Mouse (Mus musculus): Measurements from ENCODE around the gene Pam. TPM values are rescaled to one million over a fixed set of nuclear protein-coding genes. Genes with fewer than 3 reads are reported as not detected.

Pam gene
- 77.3 and 83.8 TPM in 2 replicates for polyA plus RNA-seq (2014; fragmentation: Nextera tagmentation; extraction: Ambion mirVana)

DNA sequence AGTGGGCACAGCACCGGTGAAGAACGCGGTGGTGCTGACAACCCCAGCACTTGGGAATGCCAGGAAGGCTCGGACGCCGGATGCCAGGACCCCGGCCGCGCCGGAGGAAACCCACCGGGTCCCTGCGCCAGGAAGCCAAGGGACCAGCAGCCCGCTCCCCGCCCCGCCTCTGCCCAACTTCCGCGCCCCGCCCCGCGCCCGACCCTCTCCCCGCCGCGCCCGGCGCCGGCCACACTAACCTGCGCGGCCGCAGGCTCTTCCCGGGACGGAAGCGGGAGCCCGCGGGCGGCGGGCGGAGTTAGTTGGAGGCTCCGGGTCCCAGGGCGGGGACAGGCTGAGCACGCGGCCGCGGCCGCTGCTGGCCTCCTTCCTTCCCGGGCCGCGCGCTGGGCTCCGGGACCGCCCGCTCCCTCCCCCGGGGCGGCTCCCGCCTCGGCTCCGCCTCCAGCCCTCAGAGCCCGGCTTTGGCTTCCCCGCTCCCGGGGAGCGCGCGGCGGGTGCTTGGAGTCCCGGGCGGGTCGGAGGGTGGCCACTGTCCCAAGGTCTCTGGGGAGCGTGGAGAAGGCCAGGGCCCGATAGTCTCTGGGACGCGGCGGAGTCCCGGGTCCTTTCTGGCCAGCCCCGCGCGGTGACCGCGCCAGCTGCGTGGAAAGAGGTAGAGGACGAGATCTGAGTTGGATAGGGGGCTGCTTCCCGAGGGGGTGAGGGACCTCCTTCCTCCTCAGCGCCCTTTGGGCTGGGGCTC, at the start of gene Pam:
Gene Pam, minus strand, starts transcription at position 401 of the 745 bp plus-strand sequence.
- peak within 1 kb of the TSS; percentile 80 for H3K4me3 ChIP-seq (ENCODE audit: low read depth, low read length)
- H3K4me2 ChIP-seq (replicated peaks; ENCODE audit: low read depth, low read length) = peak within 1 kb of the TSS; percentile 64
- H3K27me3 ChIP-seq (ENCODE audit: control insufficient read depth, insufficient read depth, low read length) = no peaks in the 10 kb centered on the region
- peak within 1 kb of the TSS; percentile 85 for H3K27ac ChIP-seq (ENCODE audit: low read length)
- 0 out of 2 replicates have a peak, but pooled peaks cover 2% of the 10 kb centered on the region for H3K4me1 ChIP-seq (ENCODE audit: control insufficient read depth, insufficient read depth, low read length)
- WGBS = under 1% methylated on average over 59 of the region's 82 CpGs
- no peaks in the 10 kb centered on the region for H3K36me3 ChIP-seq (ENCODE audit: control insufficient read depth, insufficient read depth, low read length)
- ATAC-seq (ENCODE audit: insufficient number of reproducible peaks, insufficient read depth, low FRiP score, low read depth) = peak; percentile 96
- H3K9me3 ChIP-seq (ENCODE audit: control insufficient read depth, low read depth, low read length) = no peaks in the 10 kb centered on the region
- peak within 1 kb of the TSS; percentile 65 for H3K9ac ChIP-seq (replicated peaks; ENCODE audit: low read depth, low read length)

DNA sequence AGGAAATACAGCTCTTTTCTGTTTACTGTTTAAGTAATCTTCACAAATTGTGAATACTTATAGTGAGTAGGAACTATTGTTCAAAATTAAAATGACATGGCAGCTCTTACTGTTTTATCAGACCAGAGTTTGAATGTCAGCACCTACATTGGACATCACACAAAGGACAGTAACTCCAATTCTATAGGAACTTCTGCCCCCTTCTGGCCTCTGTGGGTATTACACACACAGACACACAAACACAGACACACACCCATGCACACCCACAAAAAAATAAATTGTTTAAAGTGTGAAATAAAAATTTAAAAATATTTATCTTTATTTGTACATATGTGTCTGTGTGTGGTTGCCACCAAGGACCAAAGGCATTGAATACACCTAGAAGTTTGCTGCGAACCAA, 49.4 kb upstream of the Pam start:
- no peaks in the 10 kb centered on the region for H3K27me3 ChIP-seq (ENCODE audit: control insufficient read depth, insufficient read depth, low read length)
- ATAC-seq (ENCODE audit: insufficient number of reproducible peaks, insufficient read depth, low FRiP score, low read depth) = no peak
- H3K9me3 ChIP-seq (ENCODE audit: control insufficient read depth, low read depth, low read length) = no peaks in the 10 kb centered on the region
- H3K27ac ChIP-seq (ENCODE audit: low read length) = no peak overlapping the region
- H3K4me2 ChIP-seq (replicated peaks; ENCODE audit: low read depth, low read length) = no peak overlapping the region
- no peaks in the 10 kb centered on the region for H3K36me3 ChIP-seq (ENCODE audit: control insufficient read depth, insufficient read depth, low read length)
- 97% methylated on average over 1 of the region's 1 CpGs for whole genome bisulfite sequencing
- no peaks in the 10 kb centered on the region for H3K4me1 ChIP-seq (ENCODE audit: control insufficient read depth, insufficient read depth, low read length)
- H3K9ac ChIP-seq (replicated peaks; ENCODE audit: low read depth, low read length) = no peak overlapping the region
- H3K4me3 ChIP-seq (ENCODE audit: low read depth, low read length) = no peak overlapping the region

DNA sequence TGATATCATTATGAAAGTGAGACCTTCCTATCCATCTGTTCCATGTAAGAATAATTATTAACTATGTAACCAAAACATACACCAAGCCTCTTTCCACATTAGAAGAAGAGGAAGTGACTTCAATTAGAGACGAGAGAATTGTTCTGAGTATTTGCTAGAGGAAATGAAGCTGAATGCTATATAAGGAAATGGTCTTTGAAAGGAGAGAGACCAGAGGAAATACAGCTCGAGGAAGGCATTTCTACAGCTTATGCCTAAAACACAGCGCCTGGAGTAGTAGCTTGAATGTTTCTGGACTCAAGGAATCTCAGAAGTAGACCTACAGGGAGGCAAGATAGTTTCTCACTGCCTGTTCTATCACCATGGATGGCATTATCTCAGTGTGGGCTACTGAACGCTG, 35.8 kb upstream of the Pam start:
- no peak overlapping the region for H3K9ac ChIP-seq (replicated peaks; ENCODE audit: low read depth, low read length)
- no peak overlapping the region for H3K4me2 ChIP-seq (replicated peaks; ENCODE audit: low read depth, low read length)
- no peaks in the 10 kb centered on the region for H3K9me3 ChIP-seq (ENCODE audit: control insufficient read depth, low read depth, low read length)
- ATAC-seq (ENCODE audit: insufficient number of reproducible peaks, insufficient read depth, low FRiP score, low read depth) = no peak
- no peaks in the 10 kb centered on the region for H3K27me3 ChIP-seq (ENCODE audit: control insufficient read depth, insufficient read depth, low read length)
- no peak overlapping the region for H3K4me3 ChIP-seq (ENCODE audit: low read depth, low read length)
- H3K36me3 ChIP-seq (ENCODE audit: control insufficient read depth, insufficient read depth, low read length) = no peaks in the 10 kb centered on the region
- H3K4me1 ChIP-seq (ENCODE audit: control insufficient read depth, insufficient read depth, low read length) = no peaks in the 10 kb centered on the region
- 58% methylated on average over 4 of the region's 4 CpGs for WGBS
- H3K27ac ChIP-seq (ENCODE audit: low read length) = no peak overlapping the region

DNA sequence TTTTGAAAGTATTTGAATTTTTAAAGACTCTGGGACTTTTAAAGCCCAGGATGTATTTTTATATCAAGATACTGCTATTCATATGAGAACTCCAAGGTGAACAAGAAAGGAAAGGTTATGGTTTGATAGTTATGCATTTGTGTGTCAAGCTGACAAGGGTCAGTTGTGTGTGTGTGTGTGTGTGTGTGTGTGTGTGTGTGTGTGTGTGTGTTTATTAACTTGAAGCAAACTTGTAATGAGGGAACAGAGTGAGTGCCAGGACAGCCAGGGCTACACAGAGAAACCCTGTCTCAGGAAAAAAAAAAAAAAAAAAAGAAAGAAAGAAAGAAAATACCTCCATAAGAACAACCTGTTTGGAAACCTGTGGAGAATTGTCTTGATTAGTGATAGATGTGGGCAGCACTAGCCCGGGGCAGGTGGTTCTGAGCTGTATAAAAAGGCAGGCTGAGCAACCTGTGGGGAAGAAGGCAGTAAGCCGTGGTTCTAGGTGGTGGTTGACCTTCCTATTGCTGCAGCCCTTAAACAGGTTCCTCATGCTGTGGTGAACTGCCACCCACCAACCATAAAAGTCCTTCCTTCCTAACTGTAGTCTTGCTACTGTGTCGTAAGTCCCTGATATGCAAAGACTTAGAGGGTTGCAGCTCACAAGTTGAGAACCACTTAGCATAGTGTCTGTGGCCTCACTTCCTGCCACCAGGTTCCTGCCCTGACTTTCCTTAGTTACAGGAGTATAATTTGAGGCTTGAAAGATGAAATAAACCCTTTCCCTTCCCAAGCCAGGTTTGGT, 34.3 kb upstream of the Pam start:
- H3K4me1 ChIP-seq (ENCODE audit: control insufficient read depth, insufficient read depth, low read length) = no peaks in the 10 kb centered on the region
- H3K9me3 ChIP-seq (ENCODE audit: control insufficient read depth, low read depth, low read length) = no peaks in the 10 kb centered on the region
- no peaks in the 10 kb centered on the region for H3K27me3 ChIP-seq (ENCODE audit: control insufficient read depth, insufficient read depth, low read length)
- no peak for ATAC-seq (ENCODE audit: insufficient number of reproducible peaks, insufficient read depth, low FRiP score, low read depth)
- no peak overlapping the region for H3K9ac ChIP-seq (replicated peaks; ENCODE audit: low read depth, low read length)
- H3K4me3 ChIP-seq (ENCODE audit: low read depth, low read length) = no peak overlapping the region
- no peak overlapping the region for H3K4me2 ChIP-seq (replicated peaks; ENCODE audit: low read depth, low read length)
- no peak overlapping the region for H3K27ac ChIP-seq (ENCODE audit: low read length)
- H3K36me3 ChIP-seq (ENCODE audit: control insufficient read depth, insufficient read depth, low read length) = no peaks in the 10 kb centered on the region
- WGBS = 78% methylated on average over 3 of the region's 3 CpGs

DNA sequence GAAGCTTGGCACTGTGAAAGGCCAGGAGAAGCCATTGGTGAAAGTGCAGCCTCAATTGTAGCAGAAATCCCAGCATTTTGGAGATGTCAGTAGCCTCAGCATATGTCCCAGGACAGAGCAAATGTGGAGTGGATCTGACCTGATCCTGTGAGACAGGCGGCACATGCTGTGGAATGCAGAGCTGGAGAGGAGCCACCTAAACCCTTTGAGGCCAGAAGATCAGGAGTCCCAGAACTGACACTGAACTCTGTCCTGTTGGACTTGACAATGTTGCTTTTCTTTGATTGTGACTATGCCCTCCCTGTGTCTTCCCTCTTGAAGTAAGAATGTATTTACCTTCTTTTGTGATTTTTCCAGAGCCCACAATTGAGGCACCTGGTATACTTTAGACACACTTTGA, 33.7 kb upstream of the Pam start:
- H3K4me1 ChIP-seq (ENCODE audit: control insufficient read depth, insufficient read depth, low read length) = no peaks in the 10 kb centered on the region
- WGBS = 75% methylated on average over 1 of the region's 1 CpGs
- no peaks in the 10 kb centered on the region for H3K36me3 ChIP-seq (ENCODE audit: control insufficient read depth, insufficient read depth, low read length)
- H3K27me3 ChIP-seq (ENCODE audit: control insufficient read depth, insufficient read depth, low read length) = no peaks in the 10 kb centered on the region
- no peak overlapping the region for H3K27ac ChIP-seq (ENCODE audit: low read length)
- H3K9ac ChIP-seq (replicated peaks; ENCODE audit: low read depth, low read length) = no peak overlapping the region
- no peak for ATAC-seq (ENCODE audit: insufficient number of reproducible peaks, insufficient read depth, low FRiP score, low read depth)
- H3K4me3 ChIP-seq (ENCODE audit: low read depth, low read length) = no peak overlapping the region
- H3K4me2 ChIP-seq (replicated peaks; ENCODE audit: low read depth, low read length) = no peak overlapping the region
- H3K9me3 ChIP-seq (ENCODE audit: control insufficient read depth, low read depth, low read length) = no peaks in the 10 kb centered on the region

DNA sequence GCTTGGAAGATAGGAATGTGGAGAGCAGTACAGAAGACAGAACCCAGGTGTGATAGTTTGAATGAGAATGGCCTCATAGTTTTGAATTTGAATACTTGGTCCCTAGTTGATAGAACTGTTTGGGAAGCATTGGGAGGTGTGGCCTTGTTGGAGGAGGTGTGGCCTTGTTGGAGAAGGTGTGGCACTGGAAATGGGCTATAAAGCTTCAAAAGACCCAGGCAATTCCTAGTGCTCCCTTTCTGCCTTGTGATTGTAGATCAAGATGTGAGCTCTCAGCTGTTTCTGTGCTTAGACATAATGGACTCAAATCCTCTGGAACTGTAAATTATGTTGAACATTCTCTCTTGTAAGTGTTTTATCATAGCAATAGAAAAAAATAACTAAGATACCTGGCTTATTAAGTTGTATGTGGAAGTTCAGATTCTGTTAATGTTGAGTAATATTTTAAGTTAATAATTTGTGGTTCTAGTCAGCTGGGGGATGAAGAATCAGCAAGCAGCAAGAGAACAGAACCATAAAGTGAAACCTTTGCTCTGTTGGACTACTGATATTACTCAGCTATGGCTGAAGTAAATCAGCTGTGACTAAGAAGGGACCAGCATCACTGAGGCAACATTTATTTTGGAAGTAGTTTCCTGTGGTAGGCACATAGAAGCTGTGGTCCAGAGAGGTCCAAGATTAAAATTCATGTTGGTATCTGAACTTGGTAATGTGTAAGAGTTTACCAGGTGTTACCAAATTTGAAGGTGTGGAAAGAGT, 33.1 kb upstream of the Pam start:
- Histone ChIP-seq H3K27me3 (ENCODE audit: control insufficient read depth, insufficient read depth, low read length) (no peaks in the 10 kb centered on the region), H3K4me2 (replicated peaks; ENCODE audit: low read depth, low read length) (no peak overlapping the region), H3K36me3 (ENCODE audit: control insufficient read depth, insufficient read depth, low read length) (no peaks in the 10 kb centered on the region), H3K27ac (ENCODE audit: low read length) (no peak overlapping the region), H3K9ac (replicated peaks; ENCODE audit: low read depth, low read length) (no peak overlapping the region), H3K9me3 (ENCODE audit: control insufficient read depth, low read depth, low read length) (no peaks in the 10 kb centered on the region), H3K4me3 (ENCODE audit: low read depth, low read length) (no peak overlapping the region), H3K4me1 (ENCODE audit: control insufficient read depth, insufficient read depth, low read length) (no peaks in the 10 kb centered on the region)
- no peak for ATAC-seq (ENCODE audit: insufficient number of reproducible peaks, insufficient read depth, low FRiP score, low read depth)

DNA sequence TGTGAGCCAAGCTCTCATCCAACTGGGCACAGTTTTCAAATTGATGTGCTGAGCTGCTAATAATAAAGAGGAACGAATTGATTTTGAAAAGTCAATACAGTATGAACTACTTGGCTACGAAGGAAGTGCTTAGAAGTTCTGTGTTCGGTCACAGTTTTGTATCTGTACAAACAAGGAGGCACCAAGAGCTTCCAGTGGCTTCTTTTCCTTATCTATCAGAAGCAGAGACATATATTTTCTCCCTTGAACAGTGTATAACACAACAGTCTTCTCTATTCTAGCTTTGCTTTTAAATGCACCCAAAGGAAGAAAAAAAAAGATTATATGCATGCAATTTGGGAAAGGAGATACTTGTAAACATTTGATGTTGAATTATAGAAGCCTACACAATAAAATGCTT, 30.8 kb upstream of the Pam start:
- no peak overlapping the region for H3K4me2 ChIP-seq (replicated peaks; ENCODE audit: low read depth, low read length)
- H3K27ac ChIP-seq (ENCODE audit: low read length) = no peak overlapping the region
- no peak for ATAC-seq (ENCODE audit: insufficient number of reproducible peaks, insufficient read depth, low FRiP score, low read depth)
- 84% methylated on average over 3 of the region's 3 CpGs for WGBS
- H3K36me3 ChIP-seq (ENCODE audit: control insufficient read depth, insufficient read depth, low read length) = no peaks in the 10 kb centered on the region
- no peaks in the 10 kb centered on the region for H3K27me3 ChIP-seq (ENCODE audit: control insufficient read depth, insufficient read depth, low read length)
- no peaks in the 10 kb centered on the region for H3K9me3 ChIP-seq (ENCODE audit: control insufficient read depth, low read depth, low read length)
- H3K9ac ChIP-seq (replicated peaks; ENCODE audit: low read depth, low read length) = no peak overlapping the region
- no peaks in the 10 kb centered on the region for H3K4me1 ChIP-seq (ENCODE audit: control insufficient read depth, insufficient read depth, low read length)
- H3K4me3 ChIP-seq (ENCODE audit: low read depth, low read length) = no peak overlapping the region

DNA sequence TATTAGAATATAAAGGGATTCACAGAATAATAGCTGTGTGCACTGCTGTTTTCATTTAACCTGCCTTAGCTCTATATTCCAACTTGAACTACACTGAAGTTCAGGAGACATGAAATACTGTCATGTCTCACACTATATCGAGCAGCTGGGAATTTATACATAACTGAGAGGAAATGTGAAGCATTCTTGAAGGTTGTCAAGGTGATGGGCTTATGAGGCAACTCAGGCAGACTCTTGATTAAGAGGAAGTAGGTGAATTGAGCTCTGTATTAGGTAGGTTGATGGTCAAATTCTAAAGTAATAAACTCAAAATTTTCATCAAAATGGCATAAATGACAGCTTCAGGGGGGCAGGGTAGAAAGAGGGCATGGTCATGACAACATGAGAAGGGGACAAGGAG, 29.3 kb upstream of the Pam start:
- H3K36me3 ChIP-seq (ENCODE audit: control insufficient read depth, insufficient read depth, low read length) = no peaks in the 10 kb centered on the region
- H3K4me3 ChIP-seq (ENCODE audit: low read depth, low read length) = no peak overlapping the region
- no peak overlapping the region for H3K27ac ChIP-seq (ENCODE audit: low read length)
- no peaks in the 10 kb centered on the region for H3K27me3 ChIP-seq (ENCODE audit: control insufficient read depth, insufficient read depth, low read length)
- no peak overlapping the region for H3K9ac ChIP-seq (replicated peaks; ENCODE audit: low read depth, low read length)
- 48% methylated on average over 1 of the region's 1 CpGs for WGBS
- no peaks in the 10 kb centered on the region for H3K9me3 ChIP-seq (ENCODE audit: control insufficient read depth, low read depth, low read length)
- no peaks in the 10 kb centered on the region for H3K4me1 ChIP-seq (ENCODE audit: control insufficient read depth, insufficient read depth, low read length)
- no peak for ATAC-seq (ENCODE audit: insufficient number of reproducible peaks, insufficient read depth, low FRiP score, low read depth)
- no peak overlapping the region for H3K4me2 ChIP-seq (replicated peaks; ENCODE audit: low read depth, low read length)

All from stomach, embryonic 14.5 days (tissue).